Mouse (Mus musculus): ENCODE results near the gene Edem1. TPM values are rescaled to one million over a fixed set of nuclear protein-coding genes. Genes with fewer than 3 reads are reported as not detected.

Edem1 gene
- polyA plus RNA-seq, 1 experiment from 2014 or later = 41.3 TPM

GRCm38 (mm10) chr6:108884603-108885002 is 56.2 kb downstream of the Edem1 start:
- 66% methylated on average over 5 of the region's 5 CpGs for WGBS
- Histone ChIP-seq H3K36me3 (ENCODE audit: control insufficient read depth, insufficient read depth) (no peaks in the 10 kb centered on the region), H3K4me3 (ENCODE audit: low read depth, low read length) (no peak overlapping the region), H3K9ac (ENCODE audit: low read depth, low read length) (no peak overlapping the region), H3K4me1 (replicated peaks; ENCODE audit: control insufficient read depth, insufficient read depth, low read length) (no peaks in the 10 kb centered on the region), H3K27ac (ENCODE audit: low read depth, low read length) (no peak overlapping the region), H3K27me3 (replicated peaks; ENCODE audit: control insufficient read depth, insufficient read depth, low read length) (no peaks in the 10 kb centered on the region), H3K4me2 (replicated peaks; ENCODE audit: low read depth) (no peak overlapping the region), H3K9me3 (ENCODE audit: control insufficient read depth) (no peaks in the 10 kb centered on the region)
- no peak for TF ChIP-seq CTCF (IDR thresholded peaks at IDR 0.05; ENCODE audit: low read depth)
- no peak for ATAC-seq

GRCm38 (mm10) chr6:108886346-108886745 is 57.9 kb downstream of the Edem1 start:
- ATAC-seq = no peak
- Histone ChIP-seq H3K27me3 (replicated peaks; ENCODE audit: control insufficient read depth, insufficient read depth, low read length) (no peaks in the 10 kb centered on the region), H3K4me2 (replicated peaks; ENCODE audit: low read depth) (no peak overlapping the region), H3K4me1 (replicated peaks; ENCODE audit: control insufficient read depth, insufficient read depth, low read length) (no peaks in the 10 kb centered on the region), H3K27ac (ENCODE audit: low read depth, low read length) (no peak overlapping the region), H3K36me3 (ENCODE audit: control insufficient read depth, insufficient read depth) (no peaks in the 10 kb centered on the region), H3K4me3 (ENCODE audit: low read depth, low read length) (no peak overlapping the region), H3K9ac (ENCODE audit: low read depth, low read length) (no peak overlapping the region), H3K9me3 (ENCODE audit: control insufficient read depth) (no peaks in the 10 kb centered on the region)
- no peak for TF ChIP-seq CTCF (IDR thresholded peaks at IDR 0.05; ENCODE audit: low read depth)
- 59% methylated on average over 4 of the region's 4 CpGs for WGBS

GRCm38 (mm10) chr6:108892589-108892988 is 64.1 kb downstream of the Edem1 start:
- whole genome bisulfite sequencing = 83% methylated on average over 5 of the region's 5 CpGs
- Histone ChIP-seq H3K4me3 (ENCODE audit: low read depth, low read length) (no peak overlapping the region), H3K4me1 (replicated peaks; ENCODE audit: control insufficient read depth, insufficient read depth, low read length) (no peaks in the 10 kb centered on the region), H3K27me3 (replicated peaks; ENCODE audit: control insufficient read depth, insufficient read depth, low read length) (no peaks in the 10 kb centered on the region), H3K4me2 (replicated peaks; ENCODE audit: low read depth) (no peak overlapping the region), H3K9me3 (ENCODE audit: control insufficient read depth) (no peaks in the 10 kb centered on the region), H3K36me3 (ENCODE audit: control insufficient read depth, insufficient read depth) (no peaks in the 10 kb centered on the region), H3K27ac (ENCODE audit: low read depth, low read length) (no peak overlapping the region), H3K9ac (ENCODE audit: low read depth, low read length) (no peak overlapping the region)
- no peak for TF ChIP-seq CTCF (IDR thresholded peaks at IDR 0.05; ENCODE audit: low read depth)
- ATAC-seq = no peak

DNA sequence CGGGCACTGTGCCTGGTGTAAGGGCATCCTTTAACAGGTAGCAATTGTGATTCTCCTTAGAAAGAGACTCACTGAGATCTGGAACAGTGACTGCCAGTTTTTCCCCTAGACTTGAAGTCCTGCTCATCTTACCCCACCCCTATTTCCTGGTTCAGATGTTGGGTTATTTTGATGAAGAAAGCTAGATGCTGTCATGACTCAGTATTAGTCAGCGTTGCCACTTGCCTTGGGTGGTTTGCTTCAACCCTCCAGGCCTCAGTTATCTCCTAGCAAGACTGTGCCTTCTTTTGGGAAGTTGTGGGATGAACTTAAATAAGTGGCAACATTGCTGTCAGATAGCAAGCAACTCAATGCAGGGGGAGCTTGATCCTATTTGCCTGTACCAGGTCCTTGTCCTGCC is 66.7 kb downstream of the Edem1 start:
- no peak for ATAC-seq
- no peaks in the 10 kb centered on the region for H3K27me3 ChIP-seq (replicated peaks; ENCODE audit: control insufficient read depth, insufficient read depth, low read length)
- no peaks in the 10 kb centered on the region for H3K4me1 ChIP-seq (replicated peaks; ENCODE audit: control insufficient read depth, insufficient read depth, low read length)
- no peak for TF ChIP-seq CTCF (IDR thresholded peaks at IDR 0.05; ENCODE audit: low read depth)
- H3K9me3 ChIP-seq (ENCODE audit: control insufficient read depth) = no peaks in the 10 kb centered on the region
- H3K9ac ChIP-seq (ENCODE audit: low read depth, low read length) = no peak overlapping the region
- no peak overlapping the region for H3K4me3 ChIP-seq (ENCODE audit: low read depth, low read length)
- 75% methylated on average over 2 of the region's 2 CpGs for WGBS
- no peak overlapping the region for H3K4me2 ChIP-seq (replicated peaks; ENCODE audit: low read depth)
- no peaks in the 10 kb centered on the region for H3K36me3 ChIP-seq (ENCODE audit: control insufficient read depth, insufficient read depth)
- no peak overlapping the region for H3K27ac ChIP-seq (ENCODE audit: low read depth, low read length)

- no peak for ATAC-seq
- TF ChIP-seq CTCF (IDR thresholded peaks at IDR 0.05; ENCODE audit: low read depth) = no peak
These were observed 67.5 kb downstream of the Edem1 start for GRCm38 (mm10) chr6:108895976-108896375.

GRCm38 (mm10) chr6:108896525-108897087 is 68.2 kb downstream of the Edem1 start:
- no peak for TF ChIP-seq CTCF (IDR thresholded peaks at IDR 0.05; ENCODE audit: low read depth)
- 80% methylated on average over 8 of the region's 8 CpGs for WGBS
- Histone ChIP-seq H3K9ac (ENCODE audit: low read depth, low read length) (no peak overlapping the region), H3K27me3 (replicated peaks; ENCODE audit: control insufficient read depth, insufficient read depth, low read length) (no peaks in the 10 kb centered on the region), H3K4me2 (replicated peaks; ENCODE audit: low read depth) (no peak overlapping the region), H3K9me3 (ENCODE audit: control insufficient read depth) (no peaks in the 10 kb centered on the region), H3K4me1 (replicated peaks; ENCODE audit: control insufficient read depth, insufficient read depth, low read length) (no peaks in the 10 kb centered on the region), H3K36me3 (ENCODE audit: control insufficient read depth, insufficient read depth) (no peaks in the 10 kb centered on the region), H3K4me3 (ENCODE audit: low read depth, low read length) (no peak overlapping the region), H3K27ac (ENCODE audit: low read depth, low read length) (no peak overlapping the region)
- ATAC-seq = no peak

More at GRCm38 (mm10) chr6:108895976-108896375, 67.5 kb downstream of the Edem1 start:
- H3K4me2 ChIP-seq (replicated peaks; ENCODE audit: low read depth) = no peak overlapping the region
- H3K9ac ChIP-seq (ENCODE audit: low read depth, low read length) = no peak overlapping the region
- H3K4me3 ChIP-seq (ENCODE audit: low read depth, low read length) = no peak overlapping the region
- no peaks in the 10 kb centered on the region for H3K36me3 ChIP-seq (ENCODE audit: control insufficient read depth, insufficient read depth)
- H3K27me3 ChIP-seq (replicated peaks; ENCODE audit: control insufficient read depth, insufficient read depth, low read length) = no peaks in the 10 kb centered on the region
- no peak overlapping the region for H3K27ac ChIP-seq (ENCODE audit: low read depth, low read length)
- H3K9me3 ChIP-seq (ENCODE audit: control insufficient read depth) = no peaks in the 10 kb centered on the region
- WGBS = 95% methylated on average over 3 of the region's 3 CpGs
- H3K4me1 ChIP-seq (replicated peaks; ENCODE audit: control insufficient read depth, insufficient read depth, low read length) = no peaks in the 10 kb centered on the region

DNA sequence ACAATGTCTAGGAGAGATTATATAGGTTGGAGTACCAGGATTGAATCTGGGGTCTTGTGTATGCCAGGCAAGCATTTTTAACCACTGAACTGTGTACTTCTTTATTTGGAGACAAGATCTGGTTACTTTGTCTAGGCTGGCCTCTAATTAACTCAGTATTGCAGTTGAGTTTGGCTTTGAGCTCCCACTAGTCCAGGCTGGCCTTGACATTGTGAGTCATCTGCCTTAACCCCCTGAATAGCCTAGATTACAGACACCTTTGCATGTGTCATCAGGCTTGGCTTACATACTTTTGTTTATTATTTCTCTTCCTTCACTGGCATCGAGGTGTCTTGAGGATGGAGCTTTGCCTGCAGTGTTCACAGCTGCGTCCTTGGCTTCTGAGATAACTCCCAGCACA is 70.8 kb downstream of the Edem1 start:
- Histone ChIP-seq H3K36me3 (ENCODE audit: control insufficient read depth, insufficient read depth) (no peaks in the 10 kb centered on the region), H3K27me3 (replicated peaks; ENCODE audit: control insufficient read depth, insufficient read depth, low read length) (no peaks in the 10 kb centered on the region), H3K4me2 (replicated peaks; ENCODE audit: low read depth) (no peak overlapping the region), H3K27ac (ENCODE audit: low read depth, low read length) (no peak overlapping the region), H3K4me1 (replicated peaks; ENCODE audit: control insufficient read depth, insufficient read depth, low read length) (no peaks in the 10 kb centered on the region), H3K9ac (ENCODE audit: low read depth, low read length) (no peak overlapping the region), H3K9me3 (ENCODE audit: control insufficient read depth) (no peaks in the 10 kb centered on the region), H3K4me3 (ENCODE audit: low read depth, low read length) (no peak overlapping the region)
- WGBS = 67% methylated on average over 2 of the region's 2 CpGs
- no peak for ATAC-seq
- TF ChIP-seq CTCF (IDR thresholded peaks at IDR 0.05; ENCODE audit: low read depth) = no peak
